Mouse (Mus musculus) layer of hippocampus, adult 2 months (tissue): Measurements from ENCODE around the gene Dera. TPM values are rescaled to one million over a fixed set of nuclear protein-coding genes. Genes with fewer than 3 reads are reported as not detected.

Source experiments
- DNase-seq, 2 experiments: peaks; one replicate each; pipeline ENCODE4 v3.0.0; 2022; ENCODE audit warnings: low spot score in 2 of 2
- H3K27ac ChIP-seq: fragments of 200-600 bp; 2 replicates; pipeline ENCODE4 v1.8.1; 2022
- H3K4me3 ChIP-seq: fragments of 200-600 bp; 2 replicates; pipeline ENCODE4 v1.8.1; 2022; ENCODE audit warnings: mild to moderate bottlenecking
- CTCF ChIP-seq: fragments of 200-600 bp; conservative IDR thresholded peaks from 2 replicates; pipeline ENCODE4 v1.8.1; 2022; ENCODE audit warnings: antibody characterized with exemption, mild to moderate bottlenecking, moderate library complexity
- total RNA-seq, 2 experiments: library from RNA; stranded (reverse); gene quantifications; 2 replicates each; pipeline ENCODE4 v1.2.3; 2021

Gene Dera
- total RNA-seq, 2 experiments from 2014 or later: 5.1 to 6.1 TPM

DNA sequence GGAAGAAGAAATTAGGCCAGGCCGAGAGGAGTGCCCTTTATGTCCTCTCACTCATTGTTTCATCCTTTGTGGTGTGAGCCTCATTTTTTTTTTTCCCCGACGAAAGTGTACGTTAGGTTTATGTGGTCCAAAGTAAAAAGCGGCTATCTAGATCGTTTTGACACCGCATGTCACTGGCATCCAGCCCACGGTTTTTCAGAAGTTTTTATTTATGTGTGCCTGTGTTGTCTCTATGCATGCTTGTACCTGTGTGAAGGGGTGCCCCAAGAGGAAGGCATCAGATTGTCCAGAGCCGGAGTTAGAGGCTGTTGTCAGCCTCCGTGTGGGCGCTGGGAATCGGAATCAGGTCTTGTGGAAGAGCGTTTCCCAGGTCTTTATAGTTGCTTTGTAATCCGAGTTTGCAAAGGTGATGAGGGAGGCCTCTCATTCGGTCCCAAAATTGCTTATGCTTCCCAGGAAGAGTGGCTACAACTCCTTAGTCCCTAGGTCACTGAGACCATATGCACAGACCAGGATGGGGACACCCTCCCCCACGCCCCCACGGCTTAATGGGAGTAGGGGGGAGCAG is 18.6 kb upstream of the Dera start:
- no peak for DNase-seq
- Histone ChIP-seq H3K4me3 (peak overlapping the region; percentile 97), H3K27ac (peak overlapping the region; percentile 92)
- TF ChIP-seq CTCF: no peak

DNA sequence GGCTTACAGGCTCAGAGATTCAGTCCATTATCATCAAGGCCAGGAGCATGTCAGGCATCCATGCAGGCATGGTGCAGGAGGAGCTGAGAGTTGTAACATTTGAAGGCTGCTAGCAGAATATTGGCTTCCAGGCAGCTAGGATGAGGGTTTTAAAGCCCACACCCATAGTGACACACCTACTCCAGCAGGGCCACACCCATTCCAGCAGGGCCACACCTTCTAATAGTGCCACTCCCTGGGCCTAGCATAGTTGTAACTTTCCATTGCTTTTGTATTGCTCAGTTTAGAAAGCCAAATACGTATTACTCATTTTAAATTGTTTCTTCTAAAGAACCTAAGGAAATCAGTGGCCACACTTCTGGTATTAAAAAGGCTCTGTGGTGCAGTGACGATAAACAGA is 13.4 kb upstream of the Dera start:
- no peak for TF ChIP-seq CTCF
- Histone ChIP-seq H3K27ac (no peak overlapping the region), H3K4me3 (no peak overlapping the region)
- DNase-seq: no peak

DNA sequence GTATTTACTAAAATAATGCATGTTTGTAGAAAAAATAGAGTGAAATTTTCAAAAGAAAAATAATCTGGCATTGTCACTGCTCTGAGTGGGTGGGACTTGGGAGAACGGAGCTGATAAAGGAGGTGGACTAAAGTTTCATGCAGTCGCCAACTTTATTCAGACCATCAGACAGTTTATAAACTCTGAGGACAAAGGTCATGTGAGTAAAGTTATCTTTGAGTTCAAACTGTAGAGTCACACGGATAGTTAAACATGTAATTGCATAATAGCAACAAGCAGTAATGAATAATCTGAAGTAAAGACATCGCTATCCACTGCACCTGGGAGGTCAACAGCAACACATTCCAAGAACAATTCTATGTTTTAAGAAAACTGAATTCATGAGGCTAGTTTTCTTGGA is 9.6 kb upstream of the Dera start:
- Histone ChIP-seq H3K27ac (no peak overlapping the region), H3K4me3 (no peak overlapping the region)
- no peak for TF ChIP-seq CTCF
- DNase-seq: no peak

DNA sequence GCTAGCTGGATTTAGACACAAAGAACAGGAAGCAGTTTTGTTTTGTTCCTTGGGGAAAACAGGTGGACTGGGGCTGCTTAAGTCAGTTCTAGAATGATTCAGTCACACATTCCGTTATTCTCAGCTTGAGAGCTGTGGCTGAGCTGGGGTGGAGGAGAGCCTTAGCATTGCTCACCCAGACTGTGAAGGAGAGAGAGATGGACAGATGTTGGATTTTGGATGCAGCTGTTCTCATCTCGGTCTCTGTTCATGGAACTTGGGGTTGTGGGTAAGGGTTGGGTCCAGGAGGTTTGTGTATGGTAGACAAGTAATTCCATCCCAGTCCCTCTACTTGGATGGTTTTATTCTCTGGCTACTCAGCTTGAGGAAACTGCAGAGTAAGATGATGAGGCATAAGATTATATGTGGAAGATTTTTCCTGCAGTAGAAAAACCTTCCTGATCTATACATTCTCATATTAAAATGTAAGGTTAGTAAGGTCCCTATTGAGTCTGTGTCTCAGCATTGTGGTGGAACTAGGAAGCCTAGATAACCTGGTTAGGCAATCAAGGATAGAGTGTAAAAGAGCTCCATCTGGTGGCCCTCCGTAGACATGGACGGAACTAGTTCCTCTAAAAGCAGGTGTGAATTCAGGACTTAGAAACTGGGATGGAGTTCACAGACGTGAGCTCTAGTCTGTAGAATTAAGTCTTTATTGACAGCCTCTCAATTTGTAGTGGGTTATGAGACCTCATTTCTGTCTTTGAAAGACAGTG is 7.0 kb upstream of the Dera start:
- no peak overlapping the region for H3K27ac ChIP-seq
- no peak overlapping the region for H3K4me3 ChIP-seq
- no peak for DNase-seq
- peak; percentile 79 for TF ChIP-seq CTCF

DNA sequence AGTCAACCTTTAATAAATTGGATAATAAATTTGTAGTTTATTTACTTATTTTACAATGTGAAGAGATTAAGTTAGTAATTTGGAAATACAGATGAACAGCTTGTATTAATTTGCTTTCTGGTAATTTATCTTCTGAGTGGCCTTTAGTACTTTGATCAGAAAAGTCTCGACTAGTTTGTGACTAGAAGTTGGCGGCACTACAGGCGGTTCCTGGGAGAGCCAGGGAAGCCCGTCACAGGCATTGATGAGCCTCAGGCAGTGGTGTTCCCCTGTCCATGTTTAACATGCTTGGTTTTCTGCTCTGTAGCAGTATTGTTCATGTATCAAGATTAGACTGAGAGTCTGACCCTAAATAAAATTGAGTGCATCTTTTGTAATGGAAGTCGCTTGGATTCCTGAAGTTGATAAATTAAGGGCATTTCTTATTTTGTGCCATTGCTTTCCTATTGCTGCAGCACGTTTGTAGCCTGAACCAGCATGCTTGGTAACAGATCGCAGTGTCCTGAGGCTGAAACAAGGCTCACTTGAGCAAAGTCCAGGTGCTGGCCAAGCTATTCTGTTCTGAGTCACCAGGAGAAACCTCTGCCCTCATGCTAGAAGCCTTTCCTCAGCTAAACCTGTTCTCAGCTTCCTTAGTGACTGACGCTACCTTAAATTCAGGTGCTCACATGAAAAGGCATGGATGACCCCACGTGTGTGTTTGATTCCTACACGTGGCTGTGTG is 2.6 kb upstream of the Dera start:
- Histone ChIP-seq H3K27ac (no peak overlapping the region), H3K4me3 (no peak overlapping the region)
- no peak for TF ChIP-seq CTCF
- DNase-seq: no peak

DNA sequence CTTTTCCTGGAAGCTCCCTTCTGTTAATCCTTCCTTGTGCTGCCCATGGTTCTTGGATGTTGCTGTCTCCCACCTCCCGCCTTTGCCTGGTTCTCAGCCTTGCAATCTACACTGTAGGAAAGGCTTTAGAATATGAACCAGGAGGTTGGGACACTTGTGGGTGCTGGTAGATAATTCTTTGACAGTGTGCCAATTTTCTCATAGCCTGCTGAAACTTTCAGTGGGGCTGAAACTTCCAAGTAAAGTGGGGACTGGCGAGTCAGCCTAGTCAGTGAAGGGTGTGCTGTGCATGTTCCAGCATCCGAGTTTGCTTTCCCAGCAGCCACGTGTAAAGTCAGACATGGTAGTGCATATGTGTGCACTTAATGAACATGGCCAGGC is 2.1 kb upstream of the Dera start:
- no peak overlapping the region for H3K27ac ChIP-seq
- no peak for TF ChIP-seq CTCF
- no peak overlapping the region for H3K4me3 ChIP-seq
- DNase-seq: no peak

DNA sequence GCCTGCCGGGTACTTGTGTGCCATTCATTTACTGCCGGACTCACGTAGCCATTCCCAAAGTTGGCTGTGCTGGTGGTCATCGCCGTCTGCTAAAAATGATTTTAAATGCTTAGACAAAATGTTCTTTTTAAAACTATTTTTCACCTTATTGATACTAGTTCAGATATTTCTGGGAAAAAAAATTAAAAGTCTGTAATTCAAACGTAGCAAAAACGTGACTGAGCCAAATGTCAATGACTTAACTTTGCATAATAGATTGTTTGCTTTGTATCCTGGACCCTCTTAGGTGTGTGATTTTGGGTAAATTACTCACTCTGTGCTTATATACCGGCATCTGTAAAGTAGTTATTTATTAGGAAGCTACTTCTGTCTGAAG is 499 bp downstream of the Dera start:
- DNase-seq: no peak
- TF ChIP-seq CTCF: no peak
- H3K4me3 ChIP-seq: peak overlapping the region; percentile 79

DNA sequence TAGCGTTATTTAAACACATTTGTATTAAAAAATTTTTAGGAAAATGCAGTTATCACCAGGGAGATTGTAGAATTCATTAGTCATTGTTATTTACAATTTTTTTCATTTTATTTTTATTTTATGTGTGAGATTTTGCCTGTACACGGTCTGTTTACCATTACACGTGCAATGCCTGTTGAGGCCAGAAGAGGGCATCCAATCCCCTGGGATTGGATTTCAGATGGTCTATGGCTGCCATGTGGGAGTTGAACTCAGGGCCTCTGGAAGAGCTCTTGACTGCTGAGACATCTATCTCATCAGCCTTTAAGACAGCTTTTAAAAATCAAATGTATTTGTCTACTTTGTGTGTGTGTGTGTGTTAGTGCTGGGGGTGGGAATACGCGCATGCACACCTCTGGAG is 2.0 kb downstream of the Dera start:
- Histone ChIP-seq H3K27ac (no peak overlapping the region), H3K4me3 (no peak overlapping the region)
- DNase-seq: peak; percentile 37 to 47
- TF ChIP-seq CTCF: peak; percentile 92

More for the DNA sequence above, 499 bp downstream of the Dera start:
- peak overlapping the region; percentile 69; the same call in 1 of the 2 replicates for H3K27ac ChIP-seq

DNA sequence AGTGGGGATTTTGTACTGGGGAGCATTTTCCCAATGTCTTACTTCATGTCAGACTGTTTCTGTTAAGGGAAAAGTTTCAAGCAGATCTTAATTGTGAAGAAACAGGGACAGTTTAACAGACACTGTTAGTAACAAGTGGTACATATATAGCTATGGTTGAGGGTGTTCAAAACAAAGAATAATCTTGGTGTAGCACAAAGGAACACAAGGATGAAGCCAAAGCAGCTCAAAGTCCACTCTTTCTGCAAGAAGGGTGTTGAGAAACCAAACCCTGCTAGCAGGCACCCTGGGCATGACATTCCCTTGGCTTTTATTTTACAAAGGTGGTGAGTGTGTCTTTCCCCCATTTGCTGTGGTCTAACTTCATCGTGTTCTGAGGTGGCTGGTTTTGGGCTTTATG is 3.5 kb downstream of the Dera start:
- TF ChIP-seq CTCF: no peak
- no peak for DNase-seq
- Histone ChIP-seq H3K4me3 (no peak overlapping the region), H3K27ac (no peak overlapping the region)

DNA sequence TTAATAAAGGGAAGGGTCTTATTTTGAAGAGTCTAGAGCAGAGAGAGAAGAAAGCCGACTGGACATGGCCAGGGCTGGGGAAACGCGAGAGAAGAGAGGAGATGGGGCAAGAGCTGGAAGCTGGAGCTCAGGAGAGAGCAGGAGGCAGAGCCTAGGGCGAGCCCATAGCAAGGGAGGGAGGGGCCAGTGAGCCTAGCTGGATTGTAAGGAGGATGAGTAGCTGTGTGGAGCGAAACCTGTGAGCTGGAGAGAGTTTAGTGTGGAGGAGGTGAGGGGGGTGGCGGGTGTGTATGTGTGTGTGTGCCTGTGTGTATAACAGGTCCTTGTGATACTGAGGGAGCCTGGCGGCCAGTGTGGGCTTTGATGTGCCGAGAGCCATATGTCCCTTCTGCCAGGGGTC is 5.3 kb downstream of the Dera start:
- H3K27ac ChIP-seq: peak overlapping the region; percentile 77; the same call in 1 of the 2 replicates
- no peak overlapping the region for H3K4me3 ChIP-seq
- no peak for TF ChIP-seq CTCF
- no peak for DNase-seq

DNA sequence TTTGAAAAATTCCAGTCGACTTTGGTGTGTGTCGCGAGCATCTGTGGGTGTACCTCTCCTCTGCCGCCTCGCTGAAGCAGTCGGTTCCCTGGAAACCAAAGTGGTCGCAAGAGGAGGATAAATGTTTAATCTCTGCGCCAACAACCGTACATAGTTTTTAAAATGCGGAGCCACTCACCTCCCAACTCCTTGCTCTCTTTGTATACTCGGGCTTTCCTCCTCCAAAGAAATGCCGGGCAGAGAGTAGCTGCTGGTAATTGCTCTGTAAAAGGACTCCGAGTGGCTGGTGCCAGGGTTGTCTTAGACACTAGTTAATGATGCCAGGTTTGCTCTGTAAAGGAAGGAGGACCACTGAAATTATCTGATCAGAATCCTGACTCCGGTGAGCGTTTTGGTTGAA is 6.6 kb downstream of the Dera start:
- TF ChIP-seq CTCF: no peak

DNA sequence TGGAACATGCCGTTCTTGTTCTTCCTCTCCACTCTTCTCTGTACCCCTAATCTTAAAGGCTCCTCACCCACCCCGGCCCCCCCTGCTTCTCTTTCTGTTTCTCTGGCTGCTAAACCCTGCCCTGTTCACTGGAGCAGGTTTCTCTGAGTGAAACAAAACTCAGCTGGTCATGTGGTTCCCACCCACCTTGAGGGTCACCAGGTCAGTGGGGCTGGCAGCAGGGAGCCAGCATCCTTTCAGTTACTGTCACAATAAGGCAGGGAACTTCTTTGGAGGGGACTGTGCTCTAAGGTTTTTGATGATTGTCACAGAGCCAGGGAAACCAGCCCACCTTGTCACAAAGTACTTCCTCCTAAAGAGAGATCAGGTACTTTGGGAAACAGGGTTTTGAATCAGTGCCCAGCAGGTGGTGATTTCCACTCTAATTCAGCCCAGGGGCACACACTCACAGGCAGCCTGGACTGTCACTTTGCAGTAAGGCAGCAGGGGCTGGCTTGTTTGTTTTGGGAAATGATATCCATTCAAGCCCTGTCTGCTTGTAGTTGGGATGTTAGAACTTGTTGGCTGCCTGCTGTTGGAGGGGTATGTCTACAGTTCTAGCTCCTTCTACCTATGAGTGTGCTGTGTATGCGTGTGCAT is 10.3 kb downstream of the Dera start:
- no peak for DNase-seq

More for the DNA sequence above, 6.6 kb downstream of the Dera start:
- Histone ChIP-seq H3K4me3 (peak overlapping the region; percentile 51), H3K27ac (peak overlapping the region; percentile 77)
- no peak for DNase-seq

DNA sequence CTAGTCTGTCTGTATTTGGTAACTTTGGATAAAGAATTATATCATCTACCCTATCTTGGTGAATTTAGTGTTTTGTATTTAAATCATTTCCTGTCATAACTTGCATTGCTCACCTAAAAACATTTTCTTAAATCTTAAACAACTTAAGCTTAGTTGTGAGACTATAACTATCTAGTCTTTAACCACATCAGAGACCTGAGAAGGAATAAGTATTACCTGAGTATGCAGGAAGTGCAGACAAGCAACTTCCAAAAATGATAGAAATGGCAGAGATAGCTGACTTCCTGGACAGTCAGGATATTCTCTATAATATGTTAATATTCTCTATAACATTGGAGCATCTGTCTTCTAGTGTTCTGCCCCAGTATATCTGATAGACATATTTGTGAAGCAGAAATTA is 11.8 kb downstream of the Dera start:
- no peak for TF ChIP-seq CTCF
- H3K4me3 ChIP-seq: no peak overlapping the region
- no peak for DNase-seq
- no peak overlapping the region for H3K27ac ChIP-seq

More for the DNA sequence above, 10.3 kb downstream of the Dera start:
- Histone ChIP-seq H3K27ac (no peak overlapping the region), H3K4me3 (no peak overlapping the region)
- no peak for TF ChIP-seq CTCF
